Mouse (Mus musculus) adrenal gland, postnatal 10 days (tissue): ENCODE measurements around the gene Gm10570. TPM values are rescaled to one million over a fixed set of nuclear protein-coding genes. Genes with fewer than 3 reads are reported as not detected.
A peak's percentile ranks its signal among the peaks of the same experiment; 100 is the strongest.

Experiments used
- DNase-seq: peaks from one replicate; pipeline ENCODE4 v3.0.0; 2021; ENCODE audit warnings: mixed read lengths
- long read RNA-seq, 2 experiments: library from polyadenylated mRNA; stranded (forward); transcript quantifications; one replicate each; pipeline ENCODE4 v2.0.0; 2021
- total RNA-seq, 2 experiments: library from RNA; stranded (reverse); gene quantifications; 2 replicates each; pipeline ENCODE4 v1.2.3; 2021

The Gm10570 gene
- 1 to 10 TPM in 1 of 2 experiments, not detected in 1; 1.3 TPM for total RNA-seq
- long read RNA-seq, experiment 1: 0 reads
- long read RNA-seq, experiment 2, partial matches to known transcripts: 0 of 1 reads
- long read RNA-seq, experiment 2, other reads (novel, unspliced or antisense): 1 of 1 reads

DNA sequence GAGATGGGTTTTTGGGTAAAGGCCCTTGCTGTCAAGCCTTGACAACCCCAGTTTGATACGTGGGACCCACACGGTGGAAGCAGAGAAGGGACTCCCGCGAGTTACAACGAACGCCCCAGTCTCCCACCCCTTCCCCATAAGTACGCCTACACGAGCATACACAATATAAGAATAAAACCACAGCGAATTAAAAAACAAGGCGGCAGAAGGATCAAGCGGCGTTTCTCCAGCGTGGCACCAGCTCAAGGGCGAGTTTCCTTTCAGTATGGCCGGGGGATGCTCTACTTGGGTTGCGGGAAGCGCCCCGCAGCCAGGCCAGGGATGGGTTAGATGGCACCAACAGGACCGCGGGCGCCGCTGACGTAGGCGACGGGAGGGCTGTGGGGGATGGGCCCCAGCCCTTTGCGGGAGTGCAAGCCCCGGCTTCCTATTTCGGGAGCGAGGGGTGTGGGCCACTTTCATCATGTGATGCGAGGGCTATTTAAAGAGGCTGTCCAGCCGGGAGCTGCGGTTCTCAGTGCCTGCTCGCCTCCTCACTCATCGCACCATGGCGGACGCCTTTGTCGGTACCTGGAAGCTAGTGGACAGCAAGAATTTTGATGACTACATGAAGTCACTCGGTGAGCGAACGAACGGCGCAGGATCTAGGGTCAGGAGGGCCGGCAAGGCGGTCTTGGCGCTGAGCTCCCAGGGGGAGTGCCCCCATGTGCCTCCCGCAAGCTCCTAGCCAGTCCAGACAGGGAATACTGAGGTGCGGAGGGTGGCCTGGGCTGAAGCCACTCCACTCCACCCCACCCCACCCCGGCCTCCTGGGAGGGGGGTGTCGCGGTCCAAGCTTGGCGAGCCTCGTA, at the start of gene Gm10570, which contains the start of gene Fabp3:
Gm10570 (minus strand) TSS at position 444 of the 851 bp plus-strand sequence.
Fabp3 (plus strand) TSS at position 365 of the 851 bp plus-strand sequence.
- peak; percentile 51 for DNase-seq

DNA sequence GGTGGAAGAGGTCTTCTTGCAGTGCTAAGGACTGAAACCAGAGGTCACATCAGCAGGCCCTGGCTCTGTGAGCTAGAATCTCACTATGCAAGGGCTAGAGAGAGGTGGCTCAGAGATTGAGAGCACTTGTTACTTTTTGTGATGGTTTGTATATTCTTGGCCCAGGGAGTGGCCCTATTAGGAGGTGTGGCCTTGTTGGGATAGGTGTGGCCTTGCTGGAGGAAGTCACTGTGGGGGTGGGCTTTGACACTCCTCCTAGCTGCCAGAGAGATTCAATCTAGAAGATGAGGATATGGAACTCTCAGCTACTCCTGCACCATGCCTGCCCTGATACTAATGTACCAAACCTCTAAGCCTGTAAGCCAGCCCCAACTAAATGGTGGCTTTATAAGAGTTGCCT, 49.5 kb upstream of the Gm10570 start:
- DNase-seq: no peak

DNA sequence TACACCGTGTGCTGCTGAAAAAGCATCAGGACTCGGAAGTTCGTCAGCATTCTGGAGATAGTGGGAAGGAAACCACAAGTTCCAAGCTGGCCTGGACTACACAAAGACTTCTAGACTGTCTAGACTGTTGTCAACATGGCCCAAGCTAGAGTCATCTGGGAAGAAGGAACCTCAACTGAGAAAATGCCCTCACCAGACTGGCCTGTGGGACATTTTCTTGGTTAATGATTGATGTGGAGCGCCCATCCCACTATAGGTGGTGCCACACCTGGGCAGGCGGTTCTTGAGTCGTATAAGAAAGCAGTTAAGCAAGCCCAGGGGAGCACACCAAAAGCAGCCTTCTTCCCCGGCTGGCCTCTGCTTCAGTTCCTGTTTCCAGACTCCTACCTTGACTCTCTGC, 44.1 kb upstream of the Gm10570 start:
- no peak for DNase-seq

DNA sequence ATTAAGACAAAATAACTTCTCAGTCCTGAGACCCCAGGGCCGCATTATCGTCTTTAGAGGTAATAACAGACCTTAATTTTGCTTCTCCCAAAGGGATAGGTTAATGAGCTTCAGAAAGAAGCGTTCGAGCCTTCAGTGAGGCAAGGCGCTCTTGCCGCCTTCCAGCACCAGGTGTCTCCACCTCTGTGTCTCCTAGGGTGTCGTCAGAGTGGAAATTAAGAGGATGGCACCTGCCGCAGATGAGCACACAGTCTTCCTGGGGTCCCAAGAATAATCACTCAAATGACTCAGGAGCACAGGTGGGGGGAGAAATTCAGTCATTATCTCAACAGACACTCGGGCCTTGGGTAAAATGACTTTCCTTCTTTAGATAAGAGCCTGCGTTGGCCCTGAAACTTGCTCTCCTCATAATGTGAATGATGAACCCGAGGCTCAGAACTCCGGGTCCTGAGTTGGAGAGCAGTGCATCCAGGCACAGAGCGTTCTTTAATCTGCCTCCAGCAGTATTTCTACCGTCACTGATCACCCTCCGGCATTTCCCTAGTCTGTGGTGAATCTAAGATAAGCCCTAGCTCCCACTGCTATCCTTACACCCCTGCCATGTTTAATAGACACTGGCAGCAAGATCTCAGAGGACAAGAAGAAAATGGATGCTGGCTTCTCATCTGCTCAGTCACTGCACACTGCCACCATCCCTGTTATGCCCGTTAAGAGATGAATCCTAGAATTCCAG, 42.4 kb upstream of the Gm10570 start:
- no peak for DNase-seq

DNA sequence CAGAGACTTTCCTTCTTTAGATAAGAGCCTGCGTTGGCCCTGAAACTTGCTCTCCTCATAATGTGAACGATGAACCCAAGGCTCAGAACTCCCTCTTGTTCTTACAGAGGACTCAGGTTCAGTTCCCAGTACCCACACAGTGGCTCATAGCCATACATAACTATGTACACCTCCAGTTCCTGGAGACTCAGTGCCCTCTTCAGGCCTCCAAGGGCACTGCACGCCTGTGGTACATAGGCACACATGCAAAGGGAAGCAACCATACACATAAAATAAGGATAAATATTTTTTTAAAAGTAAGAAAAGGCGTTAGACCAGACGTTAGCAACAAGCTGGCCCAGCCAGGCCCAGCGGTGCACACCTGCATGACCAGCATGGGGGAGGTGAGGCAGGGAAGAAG, 41.2 kb upstream of the Gm10570 start:
- no peak for DNase-seq

DNA sequence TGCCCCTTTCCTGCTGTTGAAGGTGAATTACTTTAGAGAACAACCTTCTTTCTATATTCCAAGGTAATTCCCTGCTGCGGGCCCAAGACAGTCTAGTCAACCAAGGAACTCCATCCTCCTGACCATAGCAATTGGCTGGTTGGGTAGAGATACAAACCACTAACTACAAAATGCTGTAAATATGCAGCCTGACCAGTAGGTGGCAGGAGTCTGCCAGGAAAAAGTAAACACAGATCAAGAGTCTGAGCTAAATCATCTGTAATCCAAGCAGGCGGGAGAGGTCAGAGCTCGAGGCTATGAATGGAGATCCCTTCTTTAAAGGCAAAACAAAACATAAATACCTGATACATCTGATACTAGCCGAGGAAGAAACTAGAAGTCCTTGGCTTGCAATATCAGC, 33.2 kb upstream of the Gm10570 start:
- peak; percentile 72 for DNase-seq

DNA sequence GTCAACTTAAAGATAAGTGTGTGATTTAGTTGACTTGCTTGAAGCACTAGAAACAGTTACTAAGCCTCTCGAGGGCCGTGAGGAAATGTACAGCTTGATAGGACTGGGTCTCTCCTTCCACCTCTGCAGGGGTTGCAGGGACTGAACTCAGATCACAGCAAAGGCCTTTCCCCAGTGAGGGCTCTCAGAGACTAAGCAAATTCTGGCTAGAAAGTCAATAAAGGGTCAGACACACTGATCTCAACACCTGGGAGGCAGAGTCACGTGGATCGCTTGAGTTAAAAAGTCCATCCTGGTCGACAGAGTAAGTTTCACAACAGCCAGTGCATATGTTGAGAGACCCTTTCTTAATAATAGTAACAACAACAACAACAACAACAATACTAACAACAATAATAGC, 27.4 kb upstream of the Gm10570 start:
- DNase-seq: no peak

DNA sequence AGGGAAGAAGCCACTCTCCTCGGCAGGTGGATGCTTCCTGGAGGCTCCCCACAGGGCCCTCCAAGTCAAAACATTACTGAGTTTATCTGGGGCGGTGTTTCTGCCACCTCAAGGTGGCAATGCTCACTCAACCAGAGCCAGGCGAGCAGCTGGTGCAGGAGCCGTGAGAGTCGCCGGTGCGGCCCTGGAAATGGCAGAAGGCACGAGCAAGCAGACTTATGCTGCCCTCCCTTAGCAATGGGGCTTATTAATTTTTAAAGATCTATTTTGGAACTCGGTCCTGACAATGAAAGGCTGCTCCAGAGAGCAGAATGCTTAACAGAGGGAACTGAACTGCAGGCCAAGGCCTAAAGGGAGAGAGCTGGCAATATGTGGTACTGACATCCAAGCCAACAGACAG, 18.9 kb upstream of the Gm10570 start:
- DNase-seq: no peak

DNA sequence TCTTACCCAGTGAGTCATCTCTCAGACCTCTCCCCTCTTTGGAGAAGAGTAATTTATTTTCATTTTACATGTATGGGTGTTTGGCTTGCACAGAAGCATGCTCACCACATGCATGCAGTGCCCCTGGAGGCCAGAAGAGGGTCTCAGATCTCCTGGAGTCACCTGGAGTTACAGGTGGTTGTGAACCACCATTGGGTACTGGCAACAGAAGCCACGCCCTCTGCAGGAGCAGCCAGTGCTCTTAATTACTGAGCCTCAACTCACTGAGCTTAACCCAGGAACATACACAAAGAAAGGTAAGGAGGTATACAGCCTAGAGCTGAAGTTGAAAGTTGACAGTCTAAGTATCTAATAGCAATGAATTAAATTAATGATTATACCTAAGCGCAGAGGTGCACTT, 17.0 kb upstream of the Gm10570 start:
- DNase-seq: no peak

DNA sequence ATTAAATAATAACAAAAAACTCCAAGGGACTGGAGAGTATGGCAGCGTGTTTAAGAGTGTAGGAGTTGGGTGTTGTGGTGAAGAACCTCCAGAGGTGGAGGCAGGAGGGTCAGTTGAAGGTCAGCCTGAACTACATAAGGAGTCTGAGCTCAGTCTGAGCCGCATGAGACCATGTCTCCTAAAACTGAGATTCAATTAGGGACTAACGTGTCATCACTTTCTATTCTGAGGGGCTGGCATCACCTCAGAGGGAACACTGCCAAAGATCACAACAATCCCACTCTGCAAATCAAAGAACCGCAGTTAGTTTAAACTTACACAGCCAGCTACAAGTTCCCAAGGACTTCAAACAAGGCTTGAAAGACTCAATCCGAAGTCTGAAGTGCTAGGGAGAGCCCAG, 15.1 kb upstream of the Gm10570 start:
- no peak for DNase-seq

DNA sequence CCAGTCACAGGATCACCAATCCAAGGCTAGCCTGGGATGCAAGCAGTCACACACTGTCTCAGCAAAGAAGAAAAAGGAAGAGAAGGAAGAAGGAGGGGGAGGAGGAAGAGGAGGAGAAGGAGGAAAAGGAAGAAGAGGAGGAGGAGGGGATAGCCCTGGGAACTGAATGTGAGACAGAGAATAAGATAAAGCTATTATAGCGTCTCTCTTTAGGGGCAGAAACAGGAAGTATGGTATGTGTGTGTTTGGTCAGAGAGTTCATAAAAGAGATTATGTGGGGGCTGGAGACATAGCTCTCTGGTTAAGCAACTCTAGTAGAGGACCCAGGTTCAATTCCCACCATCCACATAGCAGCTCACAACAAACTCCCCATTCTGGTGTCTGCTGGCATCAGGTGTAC, 14.7 kb upstream of the Gm10570 start:
- no peak for DNase-seq

DNA sequence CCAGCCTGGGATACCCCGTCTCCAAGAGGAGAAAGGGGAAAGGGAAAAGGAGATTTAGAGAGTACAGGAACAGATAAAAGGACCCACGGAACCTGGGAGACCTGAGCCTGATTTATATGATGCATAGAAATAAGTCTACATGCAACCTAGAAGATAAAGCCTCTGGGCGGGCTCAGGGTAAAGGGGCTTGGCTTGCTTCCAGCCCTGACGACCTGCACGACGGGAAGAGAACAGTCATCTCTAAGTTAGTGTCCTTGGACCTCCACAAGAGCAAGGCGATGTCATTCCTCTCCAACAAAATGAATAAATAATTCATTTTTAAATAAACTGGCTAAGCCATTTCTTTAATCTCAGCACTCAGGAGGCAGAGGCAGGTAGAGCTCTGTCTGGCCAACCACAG, 14.1 kb upstream of the Gm10570 start:
- peak; percentile 40 for DNase-seq

DNA sequence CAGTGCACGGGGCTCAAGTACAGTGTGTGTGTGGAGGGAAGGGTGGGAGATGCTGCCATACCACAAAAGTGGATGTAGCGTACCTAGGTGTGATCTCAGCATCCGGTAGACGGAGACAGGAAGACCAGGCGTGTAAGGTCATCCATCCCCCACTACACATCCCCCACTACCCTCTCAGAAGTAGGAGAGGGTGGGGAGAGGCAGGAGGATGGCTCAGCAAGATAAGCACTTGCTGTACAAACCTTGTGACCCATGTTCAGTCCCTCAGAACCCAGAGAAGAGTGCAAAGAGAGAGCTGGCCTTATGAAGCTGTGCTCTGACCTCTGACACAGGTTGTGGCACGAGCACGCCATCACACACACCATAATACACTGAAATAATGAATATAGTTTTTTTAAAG, 13.2 kb upstream of the Gm10570 start:
- DNase-seq: no peak

DNA sequence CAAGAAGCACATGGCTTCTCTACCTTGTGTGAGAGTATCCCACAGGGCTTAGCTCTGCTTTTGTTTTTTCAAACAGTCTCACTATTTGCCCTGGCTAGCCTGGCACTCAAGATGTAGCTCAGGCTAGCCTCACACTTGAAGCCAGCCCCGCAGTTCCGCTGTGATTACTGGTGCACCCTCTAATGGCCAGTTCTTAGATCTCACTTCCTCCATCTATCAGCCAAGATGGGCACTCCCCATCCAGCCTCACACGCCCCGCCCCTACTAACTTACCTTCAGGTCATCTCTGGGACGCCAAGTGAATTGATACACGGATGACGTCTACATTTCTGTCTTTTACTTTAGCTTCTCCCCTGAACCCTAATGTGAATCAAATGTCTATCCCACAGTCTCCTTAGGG, 11.1 kb upstream of the Gm10570 start:
- DNase-seq: no peak

DNA sequence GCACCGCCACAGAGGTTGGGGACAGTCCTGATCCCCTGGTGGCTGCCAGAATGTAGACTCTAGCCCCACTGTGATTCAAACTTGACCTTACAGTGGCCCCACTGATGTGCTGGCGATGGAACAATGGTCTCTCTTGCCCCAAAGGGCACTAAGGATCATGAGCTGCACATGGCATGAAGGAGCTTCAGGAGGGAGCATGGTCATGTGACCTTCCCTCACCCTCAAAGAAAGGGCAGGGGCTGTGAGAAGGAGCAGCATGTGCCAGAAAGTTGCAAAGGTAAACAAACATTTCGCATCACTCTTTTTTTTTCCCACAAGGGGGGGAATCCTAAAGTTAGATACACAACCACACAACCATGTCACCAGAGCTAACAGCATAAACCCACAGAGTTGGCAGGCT, 9.6 kb upstream of the Gm10570 start:
- no peak for DNase-seq

DNA sequence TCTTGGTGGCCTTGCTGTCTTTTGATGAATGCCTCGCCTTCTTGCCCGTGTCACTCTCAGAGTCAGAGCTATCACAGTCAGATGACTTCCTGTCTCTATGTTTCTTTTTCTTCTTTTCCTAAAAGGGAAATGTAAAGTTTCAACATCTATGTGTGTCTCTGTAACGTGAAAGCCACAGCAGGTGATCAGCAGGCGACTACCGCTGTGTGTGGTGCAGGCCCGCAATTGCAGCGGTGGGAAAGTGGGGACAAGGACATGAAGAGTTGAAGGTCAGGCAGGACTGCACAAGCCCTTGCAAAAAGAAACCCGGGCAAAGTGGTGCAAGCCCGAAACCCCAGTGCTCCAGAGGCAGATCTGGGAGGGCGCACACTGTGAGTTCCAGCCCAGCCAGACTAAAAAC, 8.2 kb upstream of the Gm10570 start:
- peak; percentile 26 for DNase-seq

DNA sequence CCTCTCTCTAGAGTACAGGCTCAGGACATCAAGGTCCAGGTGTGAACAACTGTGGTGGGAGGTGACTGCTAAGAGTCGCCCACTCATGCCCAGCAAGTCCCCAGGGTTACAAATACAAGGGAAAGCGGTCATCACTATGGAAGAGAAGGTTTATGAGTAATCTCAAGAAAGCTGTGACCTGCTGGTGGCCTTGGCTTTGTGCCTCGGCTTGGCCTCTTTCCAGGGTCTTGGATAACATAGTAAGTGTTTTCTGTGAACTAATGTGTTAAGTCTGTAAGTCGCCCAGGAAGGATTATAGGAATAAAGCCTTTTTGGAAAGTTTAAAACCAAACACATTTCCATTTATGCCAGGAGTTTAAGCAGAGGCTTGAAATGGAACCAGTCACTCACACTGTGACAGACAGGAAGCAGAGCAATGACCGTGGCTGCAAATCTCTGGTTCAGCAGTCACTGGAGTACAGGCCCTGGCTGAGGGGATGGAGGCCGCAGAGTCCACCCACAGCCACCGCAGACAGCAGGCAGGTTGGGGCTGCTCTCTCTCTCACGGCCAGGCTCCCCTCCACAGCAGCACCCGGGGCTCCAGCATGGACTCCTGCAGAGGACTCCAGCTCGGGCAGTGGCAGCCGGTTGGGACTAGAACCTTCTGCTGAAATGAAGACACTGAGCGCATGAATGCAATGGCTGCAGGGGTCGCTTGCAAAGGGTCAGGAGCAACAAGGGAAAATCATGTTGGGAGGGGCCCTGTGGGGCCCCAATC, 7.5 kb upstream of the Gm10570 start:
- DNase-seq: peak; percentile 89

DNA sequence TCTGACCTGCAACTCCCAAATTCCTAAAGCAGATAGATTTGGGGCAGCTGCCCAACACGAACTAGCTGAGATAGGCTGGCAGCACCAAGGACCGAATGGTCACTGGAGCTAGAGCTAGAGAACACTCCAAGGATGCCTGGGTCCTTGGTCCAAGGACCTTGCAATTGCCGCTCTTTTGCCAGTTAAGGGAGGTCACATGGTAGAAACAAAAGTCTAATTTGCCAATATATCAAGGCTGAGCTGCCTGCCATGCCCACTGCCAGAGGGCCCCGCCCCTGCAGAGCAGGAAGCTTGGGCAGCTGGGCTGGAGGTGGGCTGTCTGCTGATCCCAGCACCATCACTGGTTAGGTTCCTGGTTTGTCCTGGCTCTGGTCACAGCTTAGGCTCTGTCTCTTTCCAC, 5.1 kb upstream of the Gm10570 start:
- peak; percentile 30 for DNase-seq

DNA sequence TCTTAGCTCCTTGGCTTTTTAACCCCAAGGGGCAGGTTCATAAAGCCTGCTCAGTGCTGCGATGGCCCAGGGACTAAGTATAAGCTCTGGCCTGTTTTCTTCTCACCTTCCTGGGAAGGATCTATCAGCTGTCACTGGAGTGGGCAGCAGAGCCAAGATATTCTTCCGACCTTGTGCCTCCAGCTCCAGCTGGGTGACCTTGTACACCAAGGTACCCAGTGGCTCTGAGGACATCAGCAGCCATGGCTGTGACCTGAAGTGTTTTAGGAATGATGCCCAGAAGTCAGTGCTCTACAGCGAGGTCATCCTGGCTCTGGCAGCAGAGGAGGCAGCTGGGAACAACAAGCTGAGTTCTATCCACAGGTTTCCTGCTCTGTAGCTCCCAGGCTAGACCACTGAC, 4.1 kb upstream of the Gm10570 start:
- peak; percentile 26 for DNase-seq

DNA sequence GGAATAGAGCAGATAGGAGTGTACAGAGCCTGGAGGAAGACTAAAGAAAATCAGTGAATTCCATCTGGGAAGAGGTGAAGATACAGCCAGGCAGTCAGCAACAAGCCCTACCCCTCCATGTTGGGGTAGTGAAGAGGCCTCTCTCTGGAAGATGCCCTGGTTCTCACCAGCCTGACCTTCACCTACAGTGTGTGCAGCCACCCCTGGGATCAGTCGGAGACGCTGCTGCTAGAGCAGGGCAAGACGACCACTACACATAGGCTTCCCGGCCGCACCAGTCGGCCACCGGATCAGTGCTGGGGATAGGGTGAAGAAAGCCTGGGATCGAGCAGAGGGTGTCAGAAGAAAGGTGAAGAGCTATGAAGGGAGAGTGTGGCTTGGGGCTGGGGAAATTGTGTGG, 780 bp upstream of the Gm10570 start:
- no peak for DNase-seq

DNA sequence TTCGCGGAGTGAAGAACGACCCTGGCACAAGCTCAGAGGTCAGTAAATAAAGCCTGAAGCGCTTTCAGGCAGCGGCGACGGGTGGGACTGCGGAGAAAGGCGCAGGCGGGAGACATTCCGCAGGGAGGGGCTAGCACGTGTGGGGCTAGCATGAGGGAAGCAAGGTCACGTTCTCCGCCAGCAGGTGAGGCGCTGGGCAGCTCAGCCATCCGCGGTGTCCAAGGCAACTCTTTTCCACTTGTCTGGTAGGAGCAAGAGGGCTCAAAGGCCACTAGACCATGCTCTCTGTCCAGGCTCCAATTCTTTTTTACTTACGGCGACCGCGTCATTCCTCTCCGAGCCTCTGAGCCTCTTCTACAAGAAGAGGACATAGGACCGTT, 633 bp downstream of the Gm10570 start:
- peak; percentile 53 for DNase-seq

DNA sequence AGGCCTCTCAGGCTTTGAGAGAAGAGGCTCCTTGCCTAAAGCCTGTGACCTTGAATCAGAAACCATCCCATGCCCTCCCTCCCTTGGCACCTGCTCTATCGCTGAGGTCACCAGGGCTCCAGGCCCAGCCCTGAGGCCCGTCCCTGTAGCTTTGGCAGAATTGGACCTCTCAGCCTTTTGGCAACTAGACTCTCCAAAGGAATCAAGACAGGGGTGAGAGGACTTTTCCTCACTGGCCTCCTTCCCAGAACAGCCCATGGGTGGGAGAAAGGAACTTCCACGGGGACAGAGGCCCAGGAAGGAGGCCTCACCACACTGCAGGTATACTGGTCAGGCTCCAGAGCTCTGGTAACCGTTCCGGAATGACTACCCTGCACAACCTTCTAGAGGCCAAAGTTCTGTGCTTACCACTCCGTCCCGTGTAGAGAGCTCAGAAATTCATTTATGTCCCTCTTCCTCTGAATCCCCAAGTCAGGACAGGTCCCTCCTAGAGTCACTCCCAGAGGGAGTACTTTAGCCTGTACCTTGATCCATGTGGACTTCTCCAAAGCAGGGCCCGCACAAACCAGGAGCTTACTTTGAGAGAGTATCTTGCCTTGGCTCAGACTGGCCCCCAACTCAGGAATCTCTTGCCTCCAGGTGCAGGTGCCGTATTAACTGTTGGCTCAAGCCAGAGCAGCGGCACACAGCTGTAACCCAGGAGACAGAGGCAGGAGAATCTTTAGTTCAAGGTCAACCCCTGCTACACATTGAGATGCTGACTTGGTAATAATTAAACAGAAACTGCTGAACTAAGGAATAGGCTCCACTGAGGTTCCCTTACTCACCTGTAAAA, 1.5 kb downstream of the Gm10570 start:
- DNase-seq: peak; percentile 77
